Mouse (Mus musculus): ENCODE results near the gene Ric3. TPM values are rescaled to one million over a fixed set of nuclear protein-coding genes. Genes with fewer than 3 reads are reported as not detected.

Gene Ric3
- total RNA-seq, 2 experiments from 2014 or later: 1.4 to 1.7 TPM

DNA sequence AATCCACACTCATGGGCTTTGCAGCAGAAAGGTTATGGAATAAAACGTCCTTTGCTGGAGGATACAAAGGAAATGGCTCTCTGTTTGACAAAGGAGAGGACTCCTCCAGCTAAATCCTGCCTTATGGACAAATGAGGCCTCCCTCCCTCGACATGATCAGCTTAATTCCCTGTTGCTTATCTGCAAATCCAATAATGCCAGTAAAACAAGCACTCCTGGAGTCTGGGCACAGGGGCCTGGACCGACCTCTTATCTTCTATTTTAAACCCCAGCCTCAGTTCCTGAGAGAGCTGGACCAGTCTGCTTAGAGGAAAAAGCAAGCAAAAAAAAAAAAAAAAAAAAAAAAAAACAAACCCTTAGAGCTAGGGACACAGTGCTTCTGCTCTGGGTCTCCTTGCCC lies 79.5 kb downstream of the Ric3 start:
- DNase-seq (ENCODE audit: low spot score in 2 of 2): no peak

DNA sequence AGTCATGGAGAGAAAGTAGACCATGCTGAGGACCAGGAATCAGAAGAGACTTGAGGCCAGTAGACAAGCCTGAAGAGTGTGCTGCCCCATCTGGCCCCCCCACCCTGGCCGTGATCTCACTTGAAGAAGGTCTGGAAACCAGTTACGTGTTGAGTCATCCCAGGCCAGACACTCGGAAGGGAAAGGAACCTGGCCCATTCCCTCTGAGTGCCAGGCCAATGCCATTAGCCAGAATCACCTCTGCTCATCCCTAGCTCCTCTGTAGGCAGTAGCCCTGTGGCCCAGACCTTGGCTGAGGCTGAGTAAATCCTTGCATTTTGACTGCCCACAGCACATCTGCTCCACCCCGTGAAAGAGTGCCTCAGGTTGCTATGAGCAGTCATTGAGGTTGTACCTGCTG lies 81.2 kb downstream of the Ric3 start:
- no peak for DNase-seq (ENCODE audit: low spot score in 2 of 2)

DNA sequence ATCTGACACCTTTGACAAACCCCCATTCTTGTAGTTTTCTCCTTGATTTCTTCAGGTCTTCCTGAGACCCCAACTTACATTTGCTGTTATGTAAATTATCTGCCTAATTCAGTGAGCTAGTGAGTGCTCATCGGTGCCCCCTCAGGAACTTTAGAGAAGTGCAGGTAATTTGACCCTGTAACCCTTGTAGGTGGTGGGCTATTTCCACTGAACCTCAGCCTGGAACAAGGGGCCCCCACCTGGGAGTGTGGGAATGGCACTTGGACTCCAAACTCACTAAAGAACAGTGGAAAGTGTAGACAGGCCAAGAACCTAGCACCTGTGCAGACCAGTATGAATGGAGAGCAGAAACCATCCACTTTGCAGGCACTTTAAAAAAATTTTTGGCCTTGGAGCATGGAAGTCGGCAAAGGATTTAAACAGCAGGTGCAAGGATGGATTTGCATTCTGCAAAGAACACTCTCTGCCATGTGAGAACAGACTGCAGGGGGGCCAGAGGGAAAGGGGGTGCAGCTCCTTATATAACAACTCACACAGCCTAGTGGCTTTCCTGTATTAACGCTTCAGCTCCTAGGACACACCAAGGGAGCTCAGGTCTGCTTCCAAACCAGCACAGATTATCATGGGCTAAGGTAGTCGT lies 82.7 kb downstream of the Ric3 start:
- no peak for DNase-seq (ENCODE audit: low spot score in 2 of 2)

DNA sequence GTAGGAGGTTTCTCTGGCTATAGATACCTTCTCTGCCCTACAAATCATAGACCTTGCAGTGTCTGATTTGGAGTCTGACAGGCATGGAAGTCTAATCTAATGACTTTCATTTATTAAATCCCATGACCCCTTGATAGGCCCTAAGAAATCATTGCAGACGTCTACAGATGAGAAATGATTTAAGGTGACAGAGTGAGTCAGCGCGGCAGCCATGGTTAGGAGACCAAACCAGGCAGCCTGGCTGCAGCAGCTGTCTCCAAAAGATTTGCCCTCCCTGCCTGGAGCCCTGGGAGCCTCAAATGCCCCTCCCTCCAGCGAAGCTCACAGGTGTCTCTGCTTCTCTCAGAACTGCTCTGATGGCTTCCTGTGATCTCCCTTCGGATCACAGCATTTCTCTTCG lies 87.0 kb downstream of the Ric3 start:
- DNase-seq (ENCODE audit: low spot score in 2 of 2): no peak

DNA sequence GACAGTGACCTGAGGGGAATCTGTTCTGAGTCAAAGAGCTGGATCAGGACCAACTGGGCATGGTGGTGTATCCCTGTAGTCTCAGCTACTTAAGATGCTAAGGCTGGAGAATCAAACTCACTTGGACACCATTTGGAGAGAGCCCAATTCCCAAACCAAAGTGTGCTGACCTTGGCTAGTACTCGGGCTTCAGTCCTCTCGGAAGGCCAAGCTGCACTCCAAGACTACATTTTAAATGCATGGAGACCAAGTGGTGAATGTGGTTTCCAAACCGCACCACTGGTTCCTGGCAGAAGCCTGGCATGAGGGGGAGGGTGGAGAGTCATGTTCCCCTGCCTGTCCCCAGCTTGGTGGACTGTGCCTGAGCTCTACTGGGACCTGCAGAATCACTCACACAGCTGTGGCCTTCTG lies 89.2 kb downstream of the Ric3 start:
- no peak for DNase-seq (ENCODE audit: low spot score in 2 of 2)

DNA sequence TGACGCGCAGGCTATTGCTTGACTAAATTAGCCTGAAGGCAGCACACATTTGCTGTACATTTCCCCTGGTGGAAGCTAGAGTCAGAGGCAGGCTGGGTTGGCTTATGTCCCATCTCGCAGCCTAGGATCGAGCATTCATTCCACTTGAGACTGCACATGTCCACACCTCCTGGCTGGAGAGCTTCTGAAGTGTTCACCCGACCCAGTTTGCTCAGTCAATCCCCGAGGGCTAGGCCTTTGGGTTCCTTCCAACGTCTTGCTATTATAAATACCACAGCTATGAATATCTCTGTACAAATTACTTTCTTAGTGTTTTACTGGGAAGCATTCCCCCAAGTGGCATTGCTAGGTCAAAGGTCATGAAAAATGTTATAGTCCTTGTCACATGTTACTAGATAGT lies 89.9 kb downstream of the Ric3 start:
- DNase-seq (ENCODE audit: low spot score in 2 of 2): peak in 1 of 2 experiments; percentile 71

DNA sequence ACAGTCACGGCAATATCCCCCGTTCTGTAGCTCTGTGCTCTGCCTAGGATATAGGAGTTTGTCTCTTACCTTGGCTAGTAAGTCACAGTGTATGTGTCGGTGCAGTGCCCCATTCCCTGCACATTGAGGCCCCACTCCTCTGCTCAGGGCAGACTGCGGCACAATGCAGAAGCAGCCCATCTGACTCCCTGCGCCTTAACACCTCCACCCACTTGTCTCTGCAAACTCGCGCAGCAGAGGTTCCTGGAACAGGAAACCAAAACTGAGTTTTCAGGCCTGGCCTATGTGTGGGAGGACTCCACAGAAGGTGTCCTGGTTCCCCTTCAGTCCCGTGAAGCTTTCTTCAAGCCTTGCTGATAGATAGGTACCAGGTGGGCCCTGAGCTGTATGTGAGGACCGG lies 91.9 kb downstream of the Ric3 start:
- no peak for DNase-seq (ENCODE audit: low spot score in 2 of 2)

DNA sequence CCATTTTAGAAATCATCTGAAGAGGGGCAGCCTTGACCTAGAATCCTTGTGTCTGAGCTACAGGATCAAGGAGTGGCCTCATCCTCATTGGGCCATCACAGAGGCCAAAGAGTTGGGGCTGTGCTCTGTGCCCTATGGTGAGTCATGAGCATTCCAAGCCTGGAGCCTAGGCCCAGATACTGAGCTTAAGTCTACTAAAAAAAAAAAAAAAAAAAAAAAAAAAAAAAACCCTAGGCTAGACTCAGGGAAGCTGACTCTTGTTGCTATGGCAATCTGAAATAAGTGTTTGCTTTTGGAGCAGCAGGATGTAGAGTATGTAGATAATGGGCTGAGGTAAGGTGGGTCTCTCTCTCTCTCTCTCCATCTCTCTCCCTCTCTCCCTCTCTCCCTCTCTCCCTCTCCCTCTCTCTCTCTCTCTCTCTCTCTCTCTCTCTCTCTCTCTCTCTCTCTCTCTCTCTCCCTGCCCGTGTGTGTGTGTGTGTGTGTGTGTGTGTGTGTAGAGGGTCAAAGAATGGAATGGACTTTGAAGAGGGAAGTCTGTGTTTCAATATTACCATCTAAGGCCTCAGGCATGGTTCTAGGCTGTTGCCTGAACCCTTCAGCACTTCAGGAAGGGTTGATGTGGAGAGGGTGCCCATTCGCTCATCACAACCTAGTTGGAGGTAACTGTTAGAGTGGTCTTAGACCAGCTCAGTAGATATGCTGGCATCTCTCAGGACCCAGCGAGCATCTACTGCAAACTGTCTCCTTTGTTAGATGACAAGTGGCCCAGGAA lies 97.0 kb downstream of the Ric3 start:
- DNase-seq (ENCODE audit: low spot score in 2 of 2): no peak

Other genes starting within 250 kb of the Ric3 start
- not detected for gene Olfr516, start 232.8 kb downstream of the Ric3 start, total RNA-seq (2021)
- not detected for gene Olfr517, start 211.0 kb downstream of the Ric3 start, total RNA-seq (2021)
- gene Olfr518, start 198.3 kb downstream of the Ric3 start, total RNA-seq (2021): not detected
- gene Olfr519, start 188.9 kb downstream of the Ric3 start, total RNA-seq (2021): not detected
- gene Nlrp10, start 153.2 kb downstream of the Ric3 start, total RNA-seq (2021): under 1 TPM; 0.44 to 0.47 TPM
- gene Eif3f, start 148.9 kb downstream of the Ric3 start, total RNA-seq (2021): 100 to 1,000 TPM; 163 to 167 TPM
- gene Tub, start 133.0 kb downstream of the Ric3 start, total RNA-seq (2021): 1 to 10 TPM; 5.7 to 8.3 TPM
- gene Lmo1, start 91.9 kb upstream of the Ric3 start, total RNA-seq (2021): 1 to 10 TPM; 4.9 to 5.0 TPM